Mouse (Mus musculus) adrenal gland (tissue): ENCODE data around the gene Orai3.
"Not testable (repeated sequence)": the region's sequence is repeated elsewhere in the genome, so short reads cannot be mapped to it uniquely, and the experiment has no call there.

Experiments used
- intact Hi-C: fragments of 180-260 bp; cut with DNase I; formaldehyde crosslinking; loops from one replicate; pipeline ENCODE4 v1.15.1; 2025

Orai3 gene

DNA sequence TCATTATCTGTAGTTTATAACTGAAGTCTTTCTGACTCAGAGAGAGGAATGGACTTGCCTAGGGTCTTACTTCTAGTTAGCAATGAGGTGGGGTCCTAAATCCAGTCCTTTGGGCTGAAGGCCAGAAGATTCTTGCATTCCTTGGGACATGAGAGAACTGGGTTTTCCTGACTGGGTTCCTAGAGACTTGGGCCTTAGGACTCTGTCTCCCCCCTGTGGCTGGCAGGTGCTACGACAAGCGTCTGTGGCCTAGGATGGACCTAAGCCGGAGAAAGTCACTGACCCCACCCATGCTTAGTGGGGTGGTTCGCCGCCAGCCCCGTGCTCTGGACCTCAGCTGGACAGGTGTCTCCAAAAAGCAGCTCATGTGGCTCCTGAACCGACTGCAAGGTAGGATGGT, 8.6 kb upstream of the Orai3 start:
- intact Hi-C loops = no loop called here

DNA sequence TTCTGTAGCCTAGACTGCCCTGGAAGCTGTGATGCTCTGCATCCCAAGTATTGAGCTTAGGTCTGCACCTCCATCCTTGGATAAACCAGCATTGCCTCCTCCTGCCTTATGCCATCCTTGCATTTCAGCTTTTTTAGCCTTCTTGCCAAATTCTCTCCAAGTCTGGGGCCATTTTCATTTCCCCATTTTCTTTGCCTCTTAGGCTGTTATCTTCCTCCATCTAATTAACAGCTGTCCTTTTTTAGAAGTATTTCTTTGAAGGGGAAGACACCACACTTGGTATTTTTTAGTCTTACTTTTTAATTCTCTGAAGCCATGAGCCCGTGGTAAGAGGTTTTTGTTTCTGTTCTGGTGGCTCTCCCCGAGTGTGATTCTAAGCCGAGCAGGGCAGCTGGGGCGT, 6.0 kb upstream of the Orai3 start:
- intact Hi-C loops = no loop called here

DNA sequence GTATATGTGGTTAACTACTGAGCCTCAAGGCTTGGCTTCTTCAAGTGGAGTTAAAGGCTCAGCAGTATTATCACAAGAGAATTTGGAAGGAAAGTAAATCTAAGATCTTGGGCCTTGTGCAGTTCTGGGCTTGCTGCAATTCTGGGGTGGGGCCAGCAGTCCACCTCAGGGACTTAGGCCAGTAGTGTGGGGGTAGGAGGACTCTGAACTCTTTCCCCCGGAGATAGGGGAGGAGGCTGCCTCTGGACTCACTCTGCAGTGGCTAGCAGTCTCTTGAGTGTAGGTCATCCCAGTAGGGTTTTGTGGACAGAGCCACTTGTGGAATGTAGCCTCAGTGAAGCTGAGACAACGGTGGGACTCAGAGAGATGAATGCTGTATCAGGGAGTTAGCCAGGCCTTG, 3.9 kb upstream of the Orai3 start:
- intact Hi-C loops = loop anchor here (5.0 kb wide), 1 partner anchor 88 kb away; no protein-coding TSS in a partner anchor

DNA sequence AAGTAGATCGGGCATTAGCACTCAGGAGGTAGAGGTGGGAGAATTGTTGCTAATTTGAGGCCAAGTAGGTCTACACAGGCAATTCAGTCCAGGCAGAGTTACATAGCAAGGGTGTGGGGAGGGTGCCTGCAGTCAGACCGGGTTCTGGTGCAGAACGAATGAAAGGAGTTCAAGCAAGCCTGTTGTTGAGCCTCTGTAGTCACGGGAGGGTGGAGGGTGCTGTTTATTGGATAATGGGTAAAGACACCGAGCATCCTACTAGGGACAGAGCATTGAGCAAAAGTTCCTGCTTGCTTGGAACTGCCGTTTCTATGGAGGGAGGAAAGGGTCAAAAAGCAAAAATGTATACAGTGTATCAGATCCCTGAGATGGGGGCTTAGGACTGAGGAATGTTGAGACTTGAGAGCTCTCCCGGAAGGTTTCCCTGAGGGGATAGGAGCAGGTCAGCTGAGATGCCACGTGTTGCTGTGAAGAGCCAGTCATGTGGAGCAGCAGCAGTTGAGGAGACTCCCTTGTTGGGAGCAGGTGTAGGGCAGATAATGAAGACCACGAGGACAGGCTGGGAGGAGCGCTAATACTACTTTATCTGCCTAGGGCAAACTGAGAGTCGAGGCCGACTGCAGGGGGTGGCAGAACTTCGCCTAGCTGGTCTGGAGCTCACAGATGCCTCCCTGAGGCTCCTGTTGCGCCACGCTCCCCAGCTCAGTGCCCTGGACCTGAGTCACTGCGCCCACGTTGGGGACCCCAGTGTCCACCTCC, 2.6 kb upstream of the Orai3 start:
- intact Hi-C loops = loop anchor here (5.0 kb wide), 1 partner anchor 90 kb away; no protein-coding TSS in a partner anchor

DNA sequence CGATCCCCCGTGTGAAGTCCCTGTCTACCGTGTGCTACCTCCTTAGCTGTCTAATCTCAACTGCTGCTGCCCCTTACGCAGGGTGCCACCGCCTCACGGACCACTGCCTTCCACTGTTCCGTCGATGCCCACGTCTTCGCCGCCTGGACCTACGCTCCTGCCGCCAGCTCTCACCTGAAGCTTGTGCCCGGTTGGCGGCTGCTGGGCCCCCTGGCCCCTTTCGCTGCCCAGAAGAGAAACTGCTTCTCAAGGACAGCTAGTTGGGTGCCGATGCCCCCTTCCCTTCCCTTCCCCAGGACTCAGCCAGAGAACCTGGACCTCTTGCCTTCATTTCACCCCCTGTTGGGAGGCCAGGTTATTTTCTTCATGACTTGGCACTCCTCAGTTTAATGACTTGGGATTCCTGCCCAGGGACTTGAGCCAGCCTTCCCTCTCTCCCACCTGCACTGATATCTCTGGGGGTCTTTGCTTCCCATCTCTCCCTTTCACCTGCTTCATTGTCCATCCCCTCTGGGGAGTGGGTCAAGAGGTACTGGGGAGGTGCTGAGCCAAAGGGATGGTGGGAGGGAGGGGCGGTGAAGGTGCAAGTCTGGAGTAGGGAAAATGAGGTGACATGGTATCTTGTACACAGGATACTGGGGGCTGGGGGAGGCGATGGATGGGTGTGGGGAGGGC, 1.8 kb upstream of the Orai3 start:
- intact Hi-C loops = loop anchor here (5.0 kb wide), 1 partner anchor 91 kb away; no protein-coding TSS in a partner anchor

DNA sequence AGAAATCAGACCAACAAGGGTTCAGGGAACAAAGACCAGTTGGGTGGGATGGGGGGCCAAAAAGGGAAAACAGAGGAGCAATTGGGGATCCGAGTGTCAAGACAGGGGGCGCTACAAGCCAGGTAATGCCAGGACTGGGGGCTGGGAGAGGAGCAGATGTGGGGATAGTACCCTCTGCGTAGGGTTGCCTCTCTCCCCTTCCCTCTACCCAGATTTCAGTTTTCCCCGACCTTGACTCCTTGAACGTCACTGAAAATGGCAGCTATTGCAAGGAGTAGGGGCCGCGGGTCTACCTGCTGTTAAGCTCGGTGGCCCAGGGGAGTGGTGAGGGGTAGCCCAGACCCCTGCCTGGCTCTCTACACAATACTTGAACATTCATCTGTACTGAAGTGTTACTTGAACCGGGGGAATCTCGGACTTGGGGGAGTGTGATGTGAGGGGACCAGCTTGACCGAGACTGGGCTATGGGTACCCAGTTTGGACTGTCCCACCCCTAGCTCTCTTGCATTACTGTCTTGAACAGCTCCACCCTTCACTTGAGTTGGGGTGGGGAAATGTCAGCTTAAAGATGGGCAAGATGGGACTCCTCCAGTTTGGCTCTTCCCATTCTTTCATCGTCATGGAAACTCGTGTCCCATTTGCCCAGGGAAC, 1.1 kb upstream of the Orai3 start:
- intact Hi-C loops = loop anchor here (5.0 kb wide), 1 partner anchor 91 kb away; no protein-coding TSS in a partner anchor

DNA sequence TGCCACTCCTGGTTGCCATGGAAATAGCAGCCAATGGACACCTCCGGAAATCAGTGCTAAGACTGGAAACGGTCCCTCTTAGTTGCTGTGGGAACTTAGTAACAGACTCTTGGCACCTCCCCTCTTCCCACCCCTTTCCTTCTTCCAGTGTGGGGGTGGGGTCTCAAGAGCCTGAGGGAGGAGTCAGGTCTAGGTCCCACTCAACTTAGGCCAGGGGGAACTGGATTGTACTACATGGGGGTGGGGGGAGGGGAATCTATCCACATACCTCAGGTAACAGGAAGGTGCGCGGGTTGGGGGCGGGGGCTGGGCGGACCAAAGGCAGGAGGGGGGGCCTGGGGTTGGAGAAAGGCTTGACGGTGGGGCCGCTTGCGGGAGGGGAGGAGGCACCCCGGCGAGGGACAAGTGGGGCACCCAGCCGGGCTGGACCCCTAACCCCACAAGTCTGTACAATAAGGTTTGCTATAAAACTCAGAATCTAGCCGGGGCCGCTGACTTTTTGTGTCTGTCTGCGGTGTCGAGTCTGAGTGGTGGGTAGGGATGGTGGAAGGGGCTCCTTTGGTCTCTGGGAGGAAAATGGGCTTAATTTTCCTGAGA, 520 bp upstream of the Orai3 start:
- intact Hi-C loops = loop anchor here (5.0 kb wide), 1 partner anchor 92 kb away; no protein-coding TSS in a partner anchor

DNA sequence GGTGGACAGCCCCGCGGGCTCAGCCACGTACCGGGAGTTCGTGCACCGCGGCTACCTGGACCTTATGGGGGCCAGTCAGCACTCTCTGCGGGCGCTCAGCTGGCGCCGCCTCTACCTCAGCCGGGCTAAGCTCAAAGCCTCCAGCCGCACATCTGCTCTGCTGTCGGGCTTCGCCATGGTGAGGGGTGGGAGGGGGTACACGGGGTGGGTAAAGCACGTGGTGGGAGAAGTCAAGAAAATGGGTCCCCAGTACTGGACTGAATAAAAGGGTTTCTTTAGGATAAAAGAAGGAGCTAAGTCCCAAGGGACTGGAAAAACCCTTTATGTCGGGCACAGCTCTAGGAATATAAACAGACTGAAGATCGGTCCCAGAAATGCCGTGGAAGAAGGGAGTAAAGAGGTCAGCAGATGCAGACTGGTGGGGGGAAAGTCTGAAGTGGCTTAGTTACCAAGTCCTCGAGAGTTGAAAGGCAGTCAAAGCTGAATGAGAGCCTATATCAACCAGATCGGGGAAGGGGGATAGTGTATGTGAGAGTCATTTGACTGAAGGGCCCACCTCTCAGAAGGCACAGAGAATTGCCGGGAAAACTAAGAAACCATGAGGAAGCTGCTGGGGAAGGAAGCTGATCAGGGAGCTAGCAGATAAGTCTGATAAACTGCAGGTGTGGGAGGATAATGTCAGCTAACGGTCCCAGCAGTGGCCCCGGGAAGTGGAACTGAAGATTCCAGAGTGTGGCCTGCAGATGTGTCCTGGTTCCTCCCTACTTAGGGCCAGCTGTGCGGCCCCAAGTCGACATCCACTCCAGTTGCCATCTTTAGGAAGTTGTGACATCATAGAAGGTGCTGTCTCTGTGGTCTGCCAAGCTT, 657 bp downstream of the Orai3 start:
- intact Hi-C loops = no loop called here

DNA sequence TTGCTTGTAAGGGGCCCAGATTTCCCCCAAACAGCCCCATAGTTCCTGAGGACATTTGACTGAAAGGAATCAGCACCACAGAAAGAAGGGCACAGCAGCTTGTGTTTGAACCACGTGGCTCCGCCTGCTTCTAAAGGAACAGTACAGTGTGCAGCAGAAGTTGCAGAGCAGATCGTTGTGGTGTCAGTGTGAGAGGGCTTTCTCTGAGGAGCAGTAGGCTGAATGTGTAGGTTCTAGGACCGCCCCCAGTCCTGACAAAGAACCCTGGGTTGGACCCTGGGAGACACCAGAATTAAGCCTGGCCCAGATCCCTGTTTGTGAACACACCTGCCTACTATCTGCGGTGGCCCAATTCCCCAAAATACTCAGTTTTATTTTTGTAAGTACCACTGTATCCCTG, 1.6 kb downstream of the Orai3 start:
- intact Hi-C loops = no loop called here

DNA sequence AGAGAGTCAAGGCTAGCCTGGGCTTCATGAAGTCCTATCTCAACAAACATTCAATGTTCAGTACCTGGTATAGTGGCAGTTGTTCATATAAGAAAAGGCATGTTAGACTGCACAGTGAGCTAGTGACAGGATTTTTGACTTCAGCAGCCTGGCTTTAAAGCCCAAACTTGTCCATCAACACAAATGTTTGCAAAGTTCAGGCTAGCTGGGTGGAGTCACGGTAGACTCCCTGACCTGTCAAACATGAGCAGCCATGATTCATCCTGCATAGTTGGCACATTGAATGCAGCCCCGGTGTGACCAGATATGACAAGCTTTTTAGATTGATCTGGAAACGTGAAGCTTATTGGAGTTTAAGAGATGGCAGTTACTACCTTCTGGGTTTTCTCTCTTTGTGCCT, 2.5 kb downstream of the Orai3 start:
- intact Hi-C loops = no loop called here

DNA sequence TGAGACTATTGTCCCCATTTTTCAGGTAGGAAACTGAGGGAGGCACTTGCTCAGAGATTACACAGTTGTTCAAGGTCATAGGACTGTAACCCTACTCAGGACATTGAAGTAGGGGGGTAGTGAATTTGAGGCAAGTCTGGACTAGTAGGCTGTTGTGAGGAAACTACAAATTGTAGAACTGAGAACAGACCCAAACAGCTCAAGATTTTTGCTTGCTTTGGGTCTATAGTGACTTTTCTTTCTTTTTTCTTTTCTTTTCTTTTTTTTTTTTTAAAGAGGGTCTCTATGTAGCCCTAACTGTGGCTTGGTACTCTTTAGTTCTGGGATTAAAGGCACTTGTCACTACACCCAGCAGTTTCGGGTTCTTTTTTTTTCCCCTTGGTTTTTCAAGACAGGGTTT, 2.9 kb downstream of the Orai3 start:
- intact Hi-C loops = no loop called here

DNA sequence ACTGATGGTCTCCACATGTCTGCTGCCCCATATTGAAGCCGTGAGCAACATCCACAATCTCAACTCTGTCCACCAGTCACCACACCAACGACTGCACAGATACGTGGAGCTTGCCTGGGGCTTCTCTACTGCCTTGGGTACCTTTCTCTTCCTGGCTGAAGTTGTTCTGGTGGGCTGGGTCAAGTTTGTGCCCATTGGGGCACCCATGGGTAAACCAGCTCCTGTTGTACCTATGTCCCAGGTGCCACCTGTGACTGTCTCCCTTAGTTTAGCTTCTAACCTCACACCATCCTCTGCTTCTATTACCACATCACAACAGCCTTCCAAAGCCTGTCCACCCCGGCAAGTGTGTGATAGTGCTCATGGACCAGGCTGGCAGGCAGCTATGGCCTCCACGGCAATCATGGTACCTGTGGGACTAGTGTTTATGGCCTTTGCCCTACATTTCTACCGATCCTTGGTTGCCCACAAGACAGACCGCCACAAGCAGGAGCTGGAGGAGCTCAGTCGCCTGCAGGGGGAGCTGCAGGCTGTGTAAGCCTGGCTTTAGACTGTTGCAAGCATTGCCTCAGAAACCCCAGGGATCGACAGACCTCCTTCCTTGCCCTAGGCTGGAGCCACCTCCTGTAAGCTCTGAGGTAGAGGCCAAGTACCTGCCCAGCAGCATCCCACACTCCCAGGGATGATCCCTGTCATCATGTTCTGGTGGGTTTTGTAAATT, 4.2 kb downstream of the Orai3 start:
- intact Hi-C loops = no loop called here

DNA sequence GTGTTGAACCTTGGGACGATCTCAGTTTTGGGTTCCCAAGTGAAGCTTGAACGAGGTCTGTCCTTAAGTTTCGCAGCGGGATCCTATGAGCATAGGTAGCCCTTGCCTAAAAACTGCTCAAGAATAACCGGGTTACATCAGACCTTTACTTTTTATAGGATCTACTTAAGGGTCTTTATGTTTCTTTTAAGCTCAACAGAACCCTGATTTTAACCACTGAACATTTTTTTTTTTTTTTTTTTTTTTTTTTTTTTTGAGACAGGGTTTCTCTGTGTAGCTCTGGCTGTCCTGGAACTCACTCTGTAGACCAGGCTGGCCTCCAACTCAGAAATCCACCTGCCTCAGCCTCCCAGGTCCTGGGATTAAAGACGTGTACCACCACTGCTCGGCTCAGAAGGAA, 6.2 kb downstream of the Orai3 start:
- intact Hi-C loops = not testable (repeated sequence)

DNA sequence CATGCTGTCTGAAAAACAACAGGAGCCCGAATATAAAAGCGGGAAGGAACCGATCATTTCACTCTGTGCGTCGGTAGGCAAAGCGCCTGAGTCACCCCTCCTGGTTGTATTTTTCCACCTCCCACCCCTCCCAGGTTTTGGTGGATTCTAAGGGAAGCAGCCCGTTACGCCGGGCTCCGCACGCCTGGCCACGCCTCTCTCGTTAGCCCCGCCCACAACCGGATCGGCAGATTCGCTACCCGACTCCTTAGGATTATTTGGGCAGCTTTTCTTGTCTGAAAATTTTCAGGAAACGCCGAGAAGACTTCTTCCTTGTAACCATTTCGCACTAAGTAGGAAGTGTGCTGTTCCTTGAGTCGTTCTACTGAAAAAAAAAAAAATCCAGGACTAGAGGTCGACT, 6.8 kb downstream of the Orai3 start, which contains the start of gene Setd1a:
Gene Setd1a (plus strand): TSS at position 245 of the 400 bp plus-strand sequence.
- intact Hi-C loops = no loop called here

DNA sequence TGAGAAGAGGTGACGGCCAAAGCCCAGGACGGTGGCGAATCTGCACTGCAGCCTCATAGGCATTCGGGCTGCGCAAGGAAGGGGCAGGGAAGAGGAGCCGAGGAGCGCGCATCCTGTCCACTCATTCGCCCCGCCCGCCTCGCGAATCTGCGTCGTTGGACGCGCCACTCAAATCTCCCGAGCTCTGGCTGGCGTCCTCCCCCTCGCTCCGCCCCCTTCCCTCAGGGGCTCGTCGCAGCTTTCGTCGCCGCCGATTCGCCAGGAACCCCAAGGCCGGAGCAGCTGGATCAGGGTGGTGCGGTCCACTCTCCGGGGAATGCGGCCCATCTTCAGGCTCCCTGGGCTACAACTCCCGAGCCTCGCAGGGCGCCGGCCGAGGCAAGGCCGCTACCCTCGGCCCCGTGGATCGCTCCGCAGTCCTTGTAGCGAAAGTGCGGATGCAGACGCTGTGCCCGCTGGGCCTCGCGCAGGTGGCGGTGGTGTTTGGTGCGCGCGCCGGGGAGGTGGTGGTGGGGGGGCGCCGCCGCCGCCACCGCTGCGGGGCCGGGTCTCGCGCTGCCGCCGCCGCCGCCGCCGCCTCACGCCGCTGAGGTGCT, 7.4 kb downstream of the Orai3 start:
- intact Hi-C loops = no loop called here

DNA sequence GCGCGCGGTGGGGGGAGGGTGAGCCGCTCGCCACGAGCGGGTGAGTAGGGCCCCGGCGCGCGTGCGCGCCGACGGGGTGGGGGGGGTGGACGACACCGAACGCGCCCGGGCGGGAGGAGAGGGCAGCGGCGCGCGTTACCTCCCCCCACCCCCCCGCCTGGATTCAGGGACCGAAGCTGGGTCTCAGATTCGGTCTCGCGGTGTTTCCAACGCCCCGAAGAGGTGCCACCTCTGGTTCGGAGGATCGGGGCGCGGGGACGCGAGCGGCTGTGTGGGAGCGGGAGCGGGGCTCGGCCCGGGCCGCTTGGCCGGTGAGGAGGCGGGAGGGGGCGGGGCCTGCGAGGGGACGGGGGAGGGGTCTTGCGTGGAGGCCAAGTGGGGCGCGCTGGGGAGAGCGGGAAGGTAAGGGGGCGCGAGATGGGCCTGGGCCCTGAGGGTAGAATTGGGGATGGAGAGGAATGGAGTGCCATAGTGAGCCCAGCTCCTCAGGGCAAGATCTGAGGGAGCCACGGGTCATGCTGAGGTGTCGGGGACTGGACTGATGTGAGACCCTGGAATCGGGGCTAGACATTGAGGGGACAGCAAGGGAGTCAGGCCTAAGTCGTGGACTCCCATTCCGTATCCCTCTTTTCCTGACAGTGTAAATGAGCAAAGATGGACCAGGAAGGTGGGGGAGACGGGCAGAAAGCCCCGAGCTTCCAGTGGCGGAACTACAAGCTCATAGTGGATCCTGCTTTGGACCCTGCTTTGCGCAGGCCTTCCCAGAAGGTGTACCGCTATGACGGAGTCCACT, 8.1 kb downstream of the Orai3 start:
- intact Hi-C loops = no loop called here

DNA sequence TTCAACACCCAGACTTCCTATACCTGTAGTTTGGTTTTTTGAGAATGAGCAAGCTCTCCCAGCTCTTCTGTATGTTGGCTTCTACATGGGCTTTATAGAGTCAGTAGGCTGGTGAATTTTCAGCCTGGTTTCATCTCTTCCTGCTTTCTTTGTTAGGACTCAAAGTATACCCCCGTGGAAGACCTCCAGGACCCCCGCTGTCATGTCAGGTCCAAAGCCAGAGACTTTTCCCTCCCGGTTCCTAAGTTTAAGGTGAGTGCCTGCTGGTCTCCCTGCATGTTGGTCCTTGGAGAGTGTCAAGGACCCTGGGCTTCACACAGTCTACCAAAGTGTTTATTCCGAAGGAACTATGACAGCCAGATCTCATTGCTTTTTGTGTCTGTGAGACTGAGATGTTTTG, 8.7 kb downstream of the Orai3 start:
- intact Hi-C loops = no loop called here

DNA sequence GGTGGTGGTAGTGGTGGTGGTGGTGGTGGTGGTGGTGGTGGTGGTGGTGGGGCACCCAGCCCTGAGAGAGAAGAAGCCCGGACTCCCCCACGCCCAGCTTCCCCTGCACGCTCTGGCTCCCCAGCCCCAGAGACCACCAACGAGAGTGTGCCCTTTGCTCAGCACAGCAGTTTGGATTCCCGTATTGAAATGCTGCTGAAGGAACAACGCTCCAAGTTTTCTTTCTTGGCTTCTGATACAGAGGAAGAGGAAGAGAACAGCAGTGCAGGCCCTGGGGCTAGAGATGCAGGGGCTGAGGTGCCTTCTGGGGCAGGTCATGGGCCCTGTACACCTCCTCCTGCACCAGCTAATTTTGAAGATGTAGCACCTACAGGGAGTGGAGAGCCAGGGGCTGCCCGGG, 15.7 kb downstream of the Orai3 start, which contains the start of gene Gm49388:
Gene Gm49388 (plus strand): TSS at position 301 of the 400 bp plus-strand sequence.
- intact Hi-C loops = no loop called here
